Mouse (Mus musculus) kidney, adult 2 months (tissue): ENCODE measurements around the gene Nisch.

Experiments
- CTCF ChIP-seq: fragments of 200-500 bp; conservative IDR thresholded peaks from 2 replicates; pipeline ENCODE4 v1.5.1; 2011; ENCODE audit warnings: low read depth, mild to moderate bottlenecking, control low read depth, low read length, moderate library complexity, mixed read lengths; ENCODE audit not compliant: insufficient read depth, insufficient read length
- POLR2A ChIP-seq: fragments of 200-500 bp; IDR thresholded peaks from one replicate; pipeline ENCODE4 v1.6.1; 2011; ENCODE audit warnings: low read depth, low read length, control low read depth

- no peak for TF ChIP-seq POLR2A
- TF ChIP-seq CTCF, result no peak
These were observed 44.2 kb upstream of the Nisch start for GRCm38 (mm10) chr14:31260932-31261331.
